Mouse (Mus musculus) gastrocnemius, postnatal 36 days (tissue): ENCODE results near the gene Abhd6. TPM values are rescaled to one million over a fixed set of nuclear protein-coding genes. Genes with fewer than 3 reads are reported as not detected.

Source experiments
- DNase-seq, 2 experiments: peaks; one replicate each; pipeline ENCODE4 v3.0.0; 2022
- intact Hi-C: fragments of 180-260 bp; cut with DNase I; formaldehyde crosslinking; loops from one replicate; pipeline ENCODE4 v1.15.1; 2025
- total RNA-seq, 2 experiments: library from RNA; stranded (reverse); gene quantifications; 2 replicates each; pipeline ENCODE4 v1.2.3; 2021

Gene Abhd6
- total RNA-seq, 2 experiments from 2014 or later: 5.3 to 6.0 TPM

- intact Hi-C loops: loop anchor here (5.0 to 10.0 kb wide), 2 partner anchors 55 to 232 kb away; partner anchors contain the start of genes Dnase1l3 and Flnb
- DNase-seq: no peak
Measured at GRCm38 (mm10) chr14:8049334-8049733, 46.6 kb downstream of the Abhd6 start.

- intact Hi-C loops: no loop called here
- no peak for DNase-seq
Measured at GRCm38 (mm10) chr14:8051869-8052268, 49.2 kb downstream of the Abhd6 start.

GRCm38 (mm10) chr14:8052661-8053060 lies 50.0 kb downstream of the Abhd6 start:
- intact Hi-C loops: no loop called here
- DNase-seq: no peak

GRCm38 (mm10) chr14:8054310-8055102 lies 51.8 kb downstream of the Abhd6 start:
- DNase-seq: no peak
- intact Hi-C loops: no loop called here

GRCm38 (mm10) chr14:8056076-8056475 lies 53.4 kb downstream of the Abhd6 start:
- intact Hi-C loops: no loop called here
- no peak for DNase-seq

- no peak for DNase-seq
- intact Hi-C loops: no loop called here
Measured at GRCm38 (mm10) chr14:8059938-8060337, 57.2 kb downstream of the Abhd6 start.

- intact Hi-C loops: no loop called here
- no peak for DNase-seq
Measured at GRCm38 (mm10) chr14:8062076-8062475, 59.4 kb downstream of the Abhd6 start.

- intact Hi-C loops: no loop called here
- DNase-seq: no peak
Measured at GRCm38 (mm10) chr14:8062537-8063301, 60.0 kb downstream of the Abhd6 start.

GRCm38 (mm10) chr14:8063835-8064785 lies 61.4 kb downstream of the Abhd6 start:
- intact Hi-C loops: no loop called here
- no peak for DNase-seq

- intact Hi-C loops: no loop called here
- peak; percentile 91 to 95 for DNase-seq
Measured at GRCm38 (mm10) chr14:8080165-8080679, 77.5 kb downstream of the Abhd6 start, which contains the start of gene Rpp14. Gene Rpp14, plus strand, starts transcription at chr14:8080367.

GRCm38 (mm10) chr14:8080718-8081117 lies 78.0 kb downstream of the Abhd6 start:
- DNase-seq: no peak
- intact Hi-C loops: no loop called here

GRCm38 (mm10) chr14:8082949-8083348 lies 80.2 kb downstream of the Abhd6 start:
- DNase-seq: no peak
- intact Hi-C loops: no loop called here

- DNase-seq: no peak
- intact Hi-C loops: no loop called here
Measured at GRCm38 (mm10) chr14:8089016-8089415, 86.3 kb downstream of the Abhd6 start.

GRCm38 (mm10) chr14:8092573-8092972 lies 89.9 kb downstream of the Abhd6 start:
- no peak for DNase-seq
- intact Hi-C loops: loop anchor here (5.0 kb wide), 1 partner anchor 250 kb away; no protein-coding TSS in a partner anchor

- DNase-seq: no peak
- intact Hi-C loops: loop anchor here (1.0 to 5.0 kb wide), 2 partner anchors 31 to 249 kb away; no protein-coding TSS in a partner anchor
Measured at GRCm38 (mm10) chr14:8093427-8093826, 90.7 kb downstream of the Abhd6 start.

- DNase-seq: no peak
- intact Hi-C loops: loop anchor here (2.0 to 5.0 kb wide), 3 partner anchors 50 to 247 kb away; no protein-coding TSS in a partner anchor
Measured at GRCm38 (mm10) chr14:8094931-8095561, 92.3 kb downstream of the Abhd6 start.

GRCm38 (mm10) chr14:8095562-8095950 lies 92.9 kb downstream of the Abhd6 start:
- peak in 1 of 2 experiments; percentile 20 for DNase-seq
- intact Hi-C loops: loop anchor here (2.0 kb wide), 2 partner anchors 49 to 57 kb away; no protein-coding TSS in a partner anchor

GRCm38 (mm10) chr14:8097978-8098686 lies 95.4 kb downstream of the Abhd6 start, which contains the start of gene Pxk:
Gene Pxk, plus strand, starts transcription at chr14:8098211.
- peak; percentile 85 to 89 for DNase-seq
- intact Hi-C loops: no loop called here

GRCm38 (mm10) chr14:8098687-8098995 lies 95.9 kb downstream of the Abhd6 start:
- intact Hi-C loops: no loop called here
- DNase-seq: no peak
